Mouse (Mus musculus) bone marrow macrophage, adult 2 months (primary cell): ENCODE measurements around the gene Traf5. TPM values are rescaled to one million over a fixed set of nuclear protein-coding genes. Genes with fewer than 3 reads are reported as not detected.

Source experiments
- H3K27ac ChIP-seq: 2 replicates; pipeline ENCODE4 v1.5.1; 2012; ENCODE audit warnings: low read depth, low read length; ENCODE audit not compliant: insufficient read depth
- H3K4me1 ChIP-seq: 2 replicates; pipeline ENCODE4 v1.6.1; 2012; ENCODE audit warnings: low read length; ENCODE audit not compliant: control insufficient read depth, insufficient read depth
- H3K4me3 ChIP-seq: 2 replicates; pipeline ENCODE4 v1.5.1; 2012; ENCODE audit warnings: mild to moderate bottlenecking, low read length, moderate library complexity; ENCODE audit not compliant: insufficient read depth
- CTCF ChIP-seq: IDR thresholded peaks from 2 replicates; pipeline ENCODE4 v1.5.1; 2012; ENCODE audit warnings: low read depth, mild to moderate bottlenecking, low read length, moderate library complexity
- POLR2A ChIP-seq: IDR thresholded peaks from 2 replicates; pipeline ENCODE4 v1.6.1; 2012; ENCODE audit warnings: mild to moderate bottlenecking, low read depth, low read length, borderline replicate concordance
- polyA plus RNA-seq: library from polyadenylated mRNA; stranded (reverse); fragments of >200 nt; gene quantifications from 2 replicates; pipeline ENCODE4 v1.2.4, GENCODE M21; 2012; ENCODE audit not compliant: missing spikeins, insufficient read depth, insufficient read length

Gene Traf5
- polyA plus RNA-seq, 1 experiment, result 27.2 TPM

- Histone ChIP-seq H3K4me1 (peaks cover 31% of the 10 kb centered on the region), H3K27ac (no peak overlapping the region), H3K4me3 (no peak overlapping the region)
- no peak for TF ChIP-seq POLR2A
- TF ChIP-seq CTCF, result no peak
These were observed 9.7 kb downstream of the Traf5 start for GRCm38 (mm10) chr1:192082646-192083045.

GRCm38 (mm10) chr1:192081129-192081528 lies 11.2 kb downstream of the Traf5 start:
- Histone ChIP-seq H3K4me3 (no peak overlapping the region), H3K4me1 (peaks cover 29% of the 10 kb centered on the region), H3K27ac (no peak overlapping the region)
- TF ChIP-seq POLR2A (no peak), CTCF (no peak)

DNA sequence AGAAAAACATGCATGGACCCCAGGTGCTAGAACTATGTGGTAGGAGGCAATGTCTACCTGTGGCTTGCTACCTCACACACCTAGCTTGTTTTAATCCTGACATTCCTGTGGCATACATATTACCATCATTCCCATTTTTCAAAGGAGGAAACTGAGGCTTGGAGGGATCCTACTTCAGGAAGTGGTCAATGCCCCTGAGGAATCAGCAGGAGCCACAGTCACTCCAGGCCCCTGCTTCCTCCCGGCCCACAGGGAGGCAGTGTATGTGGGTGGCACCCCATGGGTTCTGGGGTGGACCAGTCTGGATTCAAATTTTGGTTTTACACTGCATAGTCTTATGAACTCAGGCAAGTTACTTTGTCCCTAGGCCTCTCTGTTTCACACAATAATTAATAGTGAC lies 13.2 kb downstream of the Traf5 start:
- TF ChIP-seq POLR2A, result no peak
- TF ChIP-seq CTCF, result no peak
- Histone ChIP-seq H3K27ac (peak overlapping the region; percentile 78), H3K4me1 (peaks cover 35% of the 10 kb centered on the region), H3K4me3 (no peak overlapping the region)

DNA sequence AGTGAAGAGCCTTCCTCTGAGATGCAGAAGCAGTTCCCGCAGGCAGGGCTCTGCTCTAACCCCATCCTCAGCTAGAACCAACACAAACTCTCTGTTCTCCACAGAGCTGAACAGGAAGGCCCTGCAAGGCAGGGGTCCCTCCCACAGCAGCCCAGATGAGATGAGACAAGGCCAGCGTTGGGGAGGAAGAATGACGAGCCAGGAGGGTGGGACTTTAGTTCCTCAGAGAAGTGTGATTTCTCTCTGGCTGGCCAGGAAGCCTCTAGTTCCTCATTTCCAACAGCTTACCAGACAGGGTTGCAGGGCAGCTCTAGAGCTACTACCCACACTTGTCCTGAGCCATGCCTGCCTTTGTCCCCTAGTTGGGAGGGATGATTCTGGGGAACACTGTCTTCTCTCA lies 14.0 kb downstream of the Traf5 start:
- H3K4me1 ChIP-seq, result peaks cover 35% of the 10 kb centered on the region

DNA sequence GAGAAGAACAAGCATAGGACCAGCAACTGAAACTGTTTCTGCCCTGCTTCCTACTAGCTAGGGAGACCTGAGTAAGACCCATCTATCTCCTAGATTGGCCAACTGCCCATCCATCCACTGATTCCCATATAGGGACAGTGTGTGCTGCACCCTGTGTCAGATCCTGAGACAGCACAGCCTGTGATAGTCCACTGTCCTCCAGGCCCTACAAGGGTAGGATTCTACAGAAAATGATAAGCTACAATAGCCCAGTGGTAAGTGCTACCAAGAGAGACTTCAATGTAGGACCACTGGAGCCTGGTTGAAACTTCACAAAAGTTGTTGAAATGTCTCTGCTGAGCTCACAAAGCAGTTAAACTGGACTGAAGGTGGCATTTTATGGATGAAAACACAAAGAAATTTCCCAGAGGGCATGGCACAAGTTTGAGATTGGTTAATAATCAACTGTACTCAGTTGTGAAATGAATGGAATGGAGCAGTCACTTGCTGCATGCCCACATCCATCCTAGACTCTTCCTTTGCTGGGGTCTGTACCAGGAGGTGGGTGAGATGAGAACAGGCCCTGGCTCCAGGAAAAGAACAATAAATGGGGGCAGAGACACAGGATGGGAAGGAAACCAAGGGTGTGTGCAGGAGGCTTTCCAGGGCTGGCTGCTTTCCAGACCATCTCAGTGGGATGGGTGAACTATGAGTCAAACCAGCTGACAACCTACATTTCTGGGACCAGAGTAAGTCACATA lies 15.4 kb downstream of the Traf5 start:
- TF ChIP-seq POLR2A (no peak), CTCF (no peak)
- Histone ChIP-seq H3K4me1 (peaks cover 35% of the 10 kb centered on the region), H3K27ac (no peak overlapping the region), H3K4me3 (no peak overlapping the region)

More for the DNA sequence above, 14.0 kb downstream of the Traf5 start:
- Histone ChIP-seq H3K4me3 (no peak overlapping the region), H3K27ac (peak overlapping the region; percentile 78)
- TF ChIP-seq CTCF, result no peak

- no peak for TF ChIP-seq POLR2A
- TF ChIP-seq CTCF, result no peak
- Histone ChIP-seq H3K4me1 (peaks cover 37% of the 10 kb centered on the region), H3K27ac (no peak overlapping the region), H3K4me3 (no peak overlapping the region)
These were observed 16.3 kb downstream of the Traf5 start for GRCm38 (mm10) chr1:192076101-192076500.

DNA sequence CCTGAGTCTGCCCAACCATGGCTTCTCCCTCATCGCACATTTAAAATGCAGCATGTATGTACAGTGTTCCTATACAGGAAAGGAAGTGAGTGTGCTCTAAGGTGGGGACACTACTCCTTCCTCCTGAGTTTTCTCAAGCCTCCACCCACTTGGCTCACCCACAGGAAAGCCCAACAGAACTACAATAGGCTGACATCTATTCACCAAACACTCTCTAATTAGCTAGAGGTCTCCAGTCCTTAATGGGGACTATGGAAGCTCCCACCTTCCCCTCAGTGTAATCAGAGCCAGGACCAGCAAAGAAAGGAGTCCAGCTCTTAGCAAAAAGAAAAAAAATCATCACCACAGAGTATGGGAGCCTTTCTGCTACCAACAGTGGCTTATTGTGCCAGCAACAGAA lies 17.5 kb downstream of the Traf5 start:
- Histone ChIP-seq H3K4me1 (peaks cover 47% of the 10 kb centered on the region), H3K27ac (no peak overlapping the region), H3K4me3 (no peak overlapping the region)
- TF ChIP-seq CTCF, result no peak
- TF ChIP-seq POLR2A, result no peak

DNA sequence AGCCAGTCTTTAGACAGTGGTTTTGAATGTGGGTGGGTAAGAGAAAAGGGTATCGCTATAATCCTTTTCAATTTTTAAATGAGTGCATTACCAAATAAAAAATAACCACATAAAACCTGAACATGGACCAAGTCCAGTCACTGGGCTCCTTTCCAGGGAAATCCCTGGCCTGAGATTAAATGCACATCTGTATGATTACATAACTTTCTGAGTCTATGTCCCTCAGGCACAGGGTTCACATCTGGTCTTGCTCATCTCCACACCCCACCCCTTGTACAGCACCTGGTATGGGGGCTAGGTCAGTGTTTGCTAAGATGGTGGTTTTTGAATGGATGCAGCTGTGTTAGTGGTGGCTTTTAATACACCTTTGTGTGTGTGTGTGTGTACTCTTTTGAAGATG lies 19.9 kb downstream of the Traf5 start:
- TF ChIP-seq POLR2A (no peak), CTCF (no peak)
- Histone ChIP-seq H3K27ac (no peak overlapping the region), H3K4me3 (no peak overlapping the region), H3K4me1 (peaks cover 27% of the 10 kb centered on the region)

- H3K4me1 ChIP-seq, result peaks cover 16% of the 10 kb centered on the region
- 0 out of 2 replicates have a peak overlapping the region, but pooled peaks have one; percentile 10 for H3K27ac ChIP-seq
- peak overlapping the region; percentile 12; the same call in 1 of the 2 replicates for H3K4me3 ChIP-seq
- no peak for TF ChIP-seq POLR2A
- no peak for TF ChIP-seq CTCF
These were observed 21.7 kb downstream of the Traf5 start for GRCm38 (mm10) chr1:192070618-192071051.

DNA sequence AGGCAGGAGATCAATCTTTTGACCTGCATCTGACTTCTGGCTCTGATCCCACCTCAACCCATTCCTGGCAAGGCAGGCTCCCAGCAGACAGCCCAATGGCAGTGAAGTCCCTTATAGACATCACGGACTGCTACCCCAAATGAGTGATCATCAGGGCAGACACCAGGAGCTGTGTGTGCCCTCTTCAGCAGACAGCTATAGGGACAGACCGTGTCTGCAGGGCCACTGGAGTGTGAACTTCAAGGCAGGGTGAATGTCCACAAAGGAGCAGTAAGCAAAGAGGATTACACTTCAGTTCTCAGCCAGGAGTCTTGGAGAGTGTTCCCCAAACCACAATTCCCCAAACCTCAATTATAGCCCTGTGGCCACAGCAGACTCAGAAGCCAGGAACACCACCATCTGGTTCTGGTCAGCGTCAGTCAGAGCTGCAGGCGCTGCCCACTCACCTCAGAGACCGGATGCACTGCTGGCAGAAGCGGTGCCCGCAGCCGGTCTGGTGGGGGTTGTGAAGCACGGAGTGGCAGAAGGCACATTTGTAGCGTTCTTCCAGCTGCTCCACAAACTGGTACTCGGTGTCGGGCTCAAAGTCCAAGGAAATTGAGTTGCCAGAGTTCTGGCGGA lies 22.3 kb downstream of the Traf5 start:
- Histone ChIP-seq H3K4me3 (peak overlapping the region; percentile 12; the same call in 1 of the 2 replicates), H3K27ac (0 out of 2 replicates have a peak overlapping the region, but pooled peaks have one; percentile 10), H3K4me1 (peaks cover 16% of the 10 kb centered on the region)
- TF ChIP-seq CTCF (no peak), POLR2A (no peak)
